Comparison of ENCODE assay signal across 8 mouse cellular contexts in the genomic region with DNA sequence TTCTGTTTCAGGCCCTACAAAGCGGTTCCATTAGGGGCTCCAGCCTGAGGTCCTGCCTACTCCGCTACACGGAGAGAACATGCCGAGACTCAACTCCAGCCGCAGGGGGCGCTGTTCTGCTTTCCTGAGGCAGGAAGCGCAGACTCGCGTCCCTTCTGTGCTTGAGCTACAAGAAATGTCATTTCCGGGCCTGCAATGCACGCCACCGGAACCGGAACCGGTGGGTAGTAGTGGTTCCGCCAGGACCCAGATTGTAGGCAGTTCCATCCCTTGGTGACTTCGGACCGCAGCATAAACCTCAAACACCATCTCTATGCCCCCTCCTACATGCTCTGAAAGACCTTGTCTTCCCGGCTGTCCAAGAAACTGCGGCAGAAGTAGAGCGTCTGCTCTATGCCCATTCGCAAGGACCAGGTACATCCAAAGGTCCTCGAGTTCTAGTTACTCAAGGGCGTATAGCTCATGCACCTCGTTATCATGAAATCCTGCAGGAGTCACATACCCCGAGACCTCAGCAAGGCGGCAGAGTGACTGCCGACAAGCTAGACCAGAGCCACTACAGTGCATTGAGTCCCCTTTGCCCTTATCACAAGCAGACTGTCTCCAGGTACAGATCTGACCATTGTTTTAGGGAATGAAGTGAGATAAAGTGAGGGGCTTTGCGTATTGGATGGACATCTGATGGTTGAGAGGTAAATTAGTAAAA. TPM values are rescaled to one million over a fixed set of nuclear protein-coding genes. Genes with fewer than 3 reads are reported as not detected.
DNase-seq lines count a peak whose midpoint lies in the region; ATAC-seq and TF ChIP-seq lines count a peak whose summit lies in the region.

A gene (plus strand): TSS at position 254 of the 706 bp plus-strand sequence.

- no peaks in the 10 kb centered on the region for H3K79me2 ChIP-seq in CH12.LX (replicated peaks; ENCODE audit: control insufficient read depth, extremely low read depth, insufficient read depth, poor library complexity, severe bottlenecking)

- peaks cover 0 to 20% of the 10 kb centered on the region in 2 experiments for H3K36me3 ChIP-seq in CH12.LX (replicated peaks in 1 of 2; ENCODE audit: control insufficient read depth in 1 of 2, insufficient read depth in 1 of 2, low read length in 1 of 2)
- no peaks in the 10 kb centered on the region for H3K36me3 ChIP-seq in forebrain, embryonic 12.5 days (replicated peaks)
- no peaks in the 10 kb centered on the region for H3K36me3 ChIP-seq in heart, postnatal 0 days (replicated peaks; ENCODE audit: control insufficient read depth, insufficient read depth, low read length)
- no peaks in the 10 kb centered on the region for H3K36me3 ChIP-seq in liver, embryonic 16.5 days (ENCODE audit: control insufficient read depth, insufficient read depth)
- H3K36me3 ChIP-seq in neural tube, embryonic 13.5 days = no peaks in the 10 kb centered on the region
- H3K36me3 ChIP-seq in testis, adult 2 months (ENCODE audit: control insufficient read depth, insufficient read depth, low read length) = no peaks in the 10 kb centered on the region

- TF ChIP-seq POLR2A in CH12.LX (IDR thresholded peaks at IDR 0.05; ENCODE audit: low read depth, low read length) = peak; percentile 94
- TF ChIP-seq POLR2A in testis, adult 2 months (IDR thresholded peaks at IDR 0.05; ENCODE audit: control insufficient read depth, low read depth, low read length) = peak; percentile 84

- DNase-seq in CH12.LX (ENCODE audit: extremely low read depth) = peak; percentile 98
- peak; percentile 96 for DNase-seq in c-Kit-positive CD71-positive TER-119-negative erythroid progenitor cells, embryonic 14.5 days (ENCODE audit: low read depth)
- peak; percentile 96 for DNase-seq in heart, postnatal 0 days (ENCODE audit: low spot score)
- DNase-seq in kidney, postnatal 4 days = peak; percentile 99

- no peaks in the 10 kb centered on the region for H3K27me3 ChIP-seq in CH12.LX (replicated peaks)
- peaks cover 3% of the 10 kb centered on the region; the same call in 1 of the 2 replicates for H3K27me3 ChIP-seq in forebrain, embryonic 12.5 days
- H3K27me3 ChIP-seq in heart, postnatal 0 days (ENCODE audit: control insufficient read depth, insufficient read depth, low read length) = no peaks in the 10 kb centered on the region
- H3K27me3 ChIP-seq in liver, embryonic 16.5 days (ENCODE audit: control insufficient read depth, insufficient read depth, low read depth, low read length) = no peaks in the 10 kb centered on the region
- H3K27me3 ChIP-seq in neural tube, embryonic 13.5 days = no peaks in the 10 kb centered on the region
- H3K27me3 ChIP-seq in testis, adult 2 months (ENCODE audit: control insufficient read depth, insufficient read depth, low read length) = no peaks in the 10 kb centered on the region

- H3K4me2 ChIP-seq in CH12.LX (ENCODE audit: insufficient read depth, low read depth, poor library complexity, severe bottlenecking) = peak within 1 kb of the TSS; percentile 84
- peak within 1 kb of the TSS; percentile 92 for H3K4me2 ChIP-seq in forebrain, embryonic 12.5 days
- H3K4me2 ChIP-seq in heart, postnatal 0 days (ENCODE audit: low read depth, low read length) = peak within 1 kb of the TSS; percentile 83
- peak within 1 kb of the TSS; percentile 80 for H3K4me2 ChIP-seq in liver, embryonic 16.5 days (ENCODE audit: low read depth, low read length)
- peak within 1 kb of the TSS; percentile 84 for H3K4me2 ChIP-seq in neural tube, embryonic 13.5 days

- peak within 1 kb of the TSS; percentile 92 for H3K9ac ChIP-seq in CH12.LX (ENCODE audit: insufficient read depth, low read depth)
- peak within 1 kb of the TSS; percentile 69 for H3K9ac ChIP-seq in forebrain, embryonic 12.5 days
- H3K9ac ChIP-seq in heart, postnatal 0 days (replicated peaks; ENCODE audit: low read depth, low read length) = peak within 1 kb of the TSS; percentile 49
- H3K9ac ChIP-seq in liver, embryonic 16.5 days (ENCODE audit: low read depth, low read length) = peak within 1 kb of the TSS; percentile 58
- H3K9ac ChIP-seq in neural tube, embryonic 13.5 days = peak within 1 kb of the TSS; percentile 83

- H3K9me3 ChIP-seq in CH12.LX (replicated peaks; ENCODE audit: low read length) = no peaks in the 10 kb centered on the region
- no peaks in the 10 kb centered on the region for H3K9me3 ChIP-seq in forebrain, embryonic 12.5 days
- H3K9me3 ChIP-seq in heart, postnatal 0 days (replicated peaks; ENCODE audit: control insufficient read depth, low read length) = no peaks in the 10 kb centered on the region
- H3K9me3 ChIP-seq in liver, embryonic 16.5 days (replicated peaks; ENCODE audit: control insufficient read depth, low read length) = no peaks in the 10 kb centered on the region
- H3K9me3 ChIP-seq in neural tube, embryonic 13.5 days = no peaks in the 10 kb centered on the region

- WGBS in forebrain, embryonic 12.5 days = 2% methylated on average over 28 of the region's 28 CpGs
- WGBS in heart, postnatal 0 days = 1% methylated on average over 28 of the region's 28 CpGs
- WGBS in liver, embryonic 16.5 days (ENCODE audit: insufficient replicate concordance) = 2% methylated on average over 28 of the region's 28 CpGs
- WGBS in neural tube, embryonic 13.5 days = 2% methylated on average over 28 of the region's 28 CpGs

- peak; percentile 86 to 97 for TF ChIP-seq CTCF in CH12.LX (conservative IDR thresholded peaks at IDR 0.05 in 1 of 2, IDR thresholded peaks at IDR 0.05 in 1 of 2; ENCODE audit: low read depth in 2 of 2, low read length in 2 of 2)
- peak; percentile 97 for TF ChIP-seq CTCF in heart, postnatal 0 days (IDR thresholded peaks at IDR 0.05; ENCODE audit: low read depth)
- TF ChIP-seq CTCF in testis, adult 2 months (IDR thresholded peaks at IDR 0.05; ENCODE audit: control insufficient read depth, insufficient read depth, insufficient replicate concordance, low read depth, low read length) = peak; percentile 99

- no peak within 1 kb of the TSS for H3K27ac ChIP-seq in CH12.LX (ENCODE audit: insufficient read depth, low read depth)
- no peak within 1 kb of the TSS for H3K27ac ChIP-seq in forebrain, embryonic 12.5 days
- H3K27ac ChIP-seq in heart, postnatal 0 days (ENCODE audit: low read depth) = peak within 1 kb of the TSS; percentile 59
- H3K27ac ChIP-seq in liver, embryonic 16.5 days (ENCODE audit: low read length) = peak within 1 kb of the TSS; percentile 25; the same call in 1 of the 2 replicates
- H3K27ac ChIP-seq in neural tube, embryonic 13.5 days (replicated peaks) = peak within 1 kb of the TSS; percentile 57; the same call in 1 of the 2 replicates
- peak within 1 kb of the TSS; percentile 70 for H3K27ac ChIP-seq in testis, adult 2 months (ENCODE audit: control insufficient read depth, insufficient read depth, low read depth, low read length)

- dilution Hi-C loops in CH12.LX (cut with MboI; ENCODE audit: extremely low pct_ligation_motif_present, extremely low pct_unique_long_range_greater_than_20kb, low sequenced_read_pairs) = no loop called here

- no peak for TF ChIP-seq EP300 in CH12.LX (IDR thresholded peaks at IDR 0.05; ENCODE audit: low read length)
- no peak; the same call in 1 of the 2 replicates for TF ChIP-seq EP300 in heart, postnatal 0 days (IDR thresholded peaks at IDR 0.05; ENCODE audit: low read depth)

- in situ Hi-C loops in CH12.LX (cut with MboI; ENCODE audit: low pct_ligation_motif_present, low pct_unique_long_range_greater_than_20kb, low sequenced_read_pairs) = no loop called here

- peak; percentile 76 for TF ChIP-seq RAD21 in CH12.LX (IDR thresholded peaks at IDR 0.05; ENCODE audit: low read depth, low read length)

- H3K4me3 ChIP-seq in CH12.LX (replicated peaks in 1 of 3; ENCODE audit: low read depth in 2 of 3, low read length in 2 of 3, poor library complexity in 1 of 3) = peak within 1 kb of the TSS; percentile 67 to 86 (median 68)
- H3K4me3 ChIP-seq in forebrain, embryonic 12.5 days (replicated peaks) = peak within 1 kb of the TSS; percentile 65
- peak within 1 kb of the TSS; percentile 64 for H3K4me3 ChIP-seq in heart, postnatal 0 days (ENCODE audit: low read depth, low read length)
- peak within 1 kb of the TSS; percentile 66 for H3K4me3 ChIP-seq in liver, embryonic 16.5 days (ENCODE audit: low read depth, low read length)
- H3K4me3 ChIP-seq in neural tube, embryonic 13.5 days = peak within 1 kb of the TSS; percentile 65
- H3K4me3 ChIP-seq in testis, adult 2 months (ENCODE audit: control insufficient read depth, low read depth, low read length) = peak within 1 kb of the TSS; percentile 92

- H3K4me1 ChIP-seq in CH12.LX (ENCODE audit: control insufficient read depth in 1 of 2, insufficient read depth in 2 of 2) = peaks cover 4 to 25% of the 10 kb centered on the region in 2 experiments
- peaks cover 15% of the 10 kb centered on the region for H3K4me1 ChIP-seq in forebrain, embryonic 12.5 days
- H3K4me1 ChIP-seq in heart, postnatal 0 days (ENCODE audit: control insufficient read depth, insufficient read depth) = peaks cover 9% of the 10 kb centered on the region
- H3K4me1 ChIP-seq in liver, embryonic 16.5 days (ENCODE audit: control insufficient read depth, low read depth, low read length) = peaks cover 11% of the 10 kb centered on the region
- peaks cover 21% of the 10 kb centered on the region for H3K4me1 ChIP-seq in neural tube, embryonic 13.5 days (replicated peaks)
- H3K4me1 ChIP-seq in testis, adult 2 months (ENCODE audit: control insufficient read depth, insufficient read depth, low read length) = peaks cover 17% of the 10 kb centered on the region

- peak; percentile 84 for ATAC-seq in forebrain, embryonic 12.5 days (ENCODE audit: low FRiP score)
- peak; percentile 83 for ATAC-seq in heart, postnatal 0 days (ENCODE audit: insufficient read depth, low read depth)
- ATAC-seq in liver, embryonic 16.5 days (ENCODE audit: low read depth) = peak; percentile 80
- peak; percentile 86 for ATAC-seq in neural tube, embryonic 13.5 days (ENCODE audit: low read depth)

TF ChIP-seq in CH12.LX, 34 proteins besides CTCF, POLR2A, EP300 and RAD21 (continues in another document):
- no peak for TF ChIP-seq UBTF (IDR thresholded peaks at IDR 0.05; ENCODE audit: low read depth, low read length)
- TF ChIP-seq USF2 (conservative IDR thresholded peaks at IDR 0.05; ENCODE audit: low read depth, low read length) = no peak
- no peak for TF ChIP-seq JUN (IDR thresholded peaks at IDR 0.05; ENCODE audit: insufficient read depth, low read depth, low read length)
- no peak for TF ChIP-seq MAZ (IDR thresholded peaks at IDR 0.05; ENCODE audit: low read depth, low read length)

RNA-seq across cellular contexts. Expression of the gene that starts here (rescaled TPM):
- total RNA-seq in CH12.LX (2012; rRNA removed) (190 and 206 TPM in 2 replicates), CH12.LX (2014; rRNA removed) (403 and 422 TPM in 2 replicates)
- polyA plus RNA-seq in CH12.LX (2012; ENCODE audit: insufficient read length, low read depth) = 190 and 226 TPM in 2 replicates
- polyA plus RNA-seq in forebrain, embryonic 12.5 days (2016; fragmentation: Nextera tagmentation; extraction: Ambion mirVana) = 94.5 and 104 TPM in 2 replicates
- total RNA-seq in heart, postnatal 0 days (2014; rRNA removed; ENCODE audit: low replicate concordance) = 224 and 298 TPM in 2 replicates
- polyA plus RNA-seq in heart, postnatal 0 days (2015; fragmentation: Nextera tagmentation; extraction: Ambion mirVana) = 206 and 223 TPM in 2 replicates
- polyA plus RNA-seq in liver, embryonic 16.5 days (2015; fragmentation: Nextera tagmentation; extraction: Ambion mirVana) = 136 and 143 TPM in 2 replicates
- polyA plus RNA-seq in neural tube, embryonic 13.5 days (2015; fragmentation: Nextera tagmentation; extraction: Ambion mirVana) = 126 and 130 TPM in 2 replicates
- polyA plus RNA-seq in testis, adult 2 months (2012; rRNA removed) = 81.1 and 101 TPM in 2 replicates

Comparison
In these comparisons a context has a peak if more than half of its experiments do, and no peak if none do; other contexts are left out.
1. H3K27ac ChIP-seq: peak in heart, postnatal 0 days (single experiment), liver, embryonic 16.5 days (single experiment), neural tube, embryonic 13.5 days (single experiment) and testis, adult 2 months (single experiment); none in CH12.LX (single experiment) and forebrain, embryonic 12.5 days (single experiment).
2. Peak in every context shown above with its lines, with median percentiles within 50 percentile points of each other: DNase-seq, H3K4me2 ChIP-seq, H3K4me3 ChIP-seq, H3K9ac ChIP-seq, CTCF ChIP-seq and ATAC-seq.